Mouse (Mus musculus) erythroblast, adult 5-6 weeks (primary cell): ENCODE measurements around the gene Spin1. TPM values are rescaled to one million over a fixed set of nuclear protein-coding genes. Genes with fewer than 3 reads are reported as not detected.
"Not testable (repeated sequence)": the region's sequence is repeated elsewhere in the genome, so short reads cannot be mapped to it uniquely, and the experiment has no call there.

Experiments used
- ATAC-seq: replicated peaks from 2 replicates; pipeline ENCODE4 v1.8.0; 2016; ENCODE audit warnings: moderate number of reproducible peaks, mild to moderate bottlenecking, moderate TSS enrichment, inconsistent platforms; ENCODE audit not compliant: poor library complexity, low FRiP score, severe bottlenecking
- total RNA-seq, 2 experiments: library from RNA; stranded (forward) in 1 of 2; stranded (reverse) in 1 of 2; fragments of 150-400 nt in 1 of 2; fragments of 200-764, 138-1000 nt in 1 of 2; gene quantifications; 2 replicates each; pipeline versions ENCODE4 v1.2.3 to v1.2.4; 2015 to 2017; ENCODE audit warnings: low replicate concordance in 2 of 2

Gene Spin1
- total RNA-seq, 2 experiments from 2014 or later = 6.9 to 9.3 TPM

DNA sequence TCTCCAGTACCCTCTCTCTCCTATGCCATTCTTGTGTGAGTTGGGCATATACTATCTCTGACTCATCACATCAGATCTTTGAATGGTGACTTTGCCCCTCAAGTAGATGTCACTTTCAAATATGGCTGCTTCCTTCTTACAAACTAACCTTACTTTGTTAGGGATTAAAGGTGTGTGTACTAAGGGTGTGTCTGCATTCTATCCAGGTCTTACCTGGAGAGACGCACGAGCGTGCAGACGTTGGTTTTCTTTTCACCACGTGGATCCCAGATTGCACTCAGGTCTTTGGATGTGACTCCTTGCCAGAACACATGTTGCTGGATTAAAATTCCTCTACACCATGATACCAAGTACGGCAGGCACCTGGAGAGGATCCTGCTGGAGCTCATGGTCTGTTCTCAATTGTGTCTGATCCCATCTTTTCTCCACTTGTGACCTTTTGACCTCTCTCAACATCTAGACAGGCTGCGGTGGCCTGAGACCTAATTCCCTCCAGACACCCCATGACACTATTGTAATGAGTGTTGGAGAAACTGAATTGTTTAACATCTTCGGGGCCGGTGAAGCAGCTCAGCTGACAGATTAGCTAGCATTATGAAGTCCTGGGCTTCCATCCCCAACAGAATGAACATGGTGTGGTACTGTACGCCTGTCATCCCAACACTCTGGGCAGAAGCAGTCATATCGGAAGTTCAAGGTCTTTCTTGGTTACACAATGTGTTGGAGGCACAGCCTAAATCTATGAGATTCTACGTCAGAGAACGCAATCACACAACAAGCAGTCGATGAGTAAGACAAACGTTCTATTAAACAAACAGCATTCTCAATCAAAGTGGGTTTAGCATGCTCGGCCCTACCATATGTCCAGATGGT lies 6.1 kb upstream of the Spin1 start:
- ATAC-seq = no peak

- ATAC-seq = no peak
Measured at GRCm38 (mm10) chr13:51095196-51095715, 5.4 kb upstream of the Spin1 start.

DNA sequence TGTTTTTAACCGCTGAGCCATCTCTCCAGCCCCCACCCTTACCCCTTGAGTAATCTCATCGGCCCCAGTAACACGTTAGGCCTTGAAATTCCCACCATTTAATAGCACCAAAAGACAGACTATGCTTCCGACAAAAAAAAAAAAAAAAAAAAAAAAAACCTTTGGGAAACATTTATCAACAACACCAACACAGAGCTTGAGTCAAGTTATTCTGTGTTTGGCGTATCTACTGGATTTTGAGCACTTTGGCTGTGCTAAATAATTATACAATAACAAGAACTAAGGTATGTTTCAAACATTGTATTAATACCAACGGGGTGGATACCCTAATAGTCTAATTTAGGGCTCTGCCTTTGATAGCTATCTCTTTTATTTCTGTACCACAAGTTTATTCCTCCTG lies 4.0 kb upstream of the Spin1 start:
- no peak for ATAC-seq

DNA sequence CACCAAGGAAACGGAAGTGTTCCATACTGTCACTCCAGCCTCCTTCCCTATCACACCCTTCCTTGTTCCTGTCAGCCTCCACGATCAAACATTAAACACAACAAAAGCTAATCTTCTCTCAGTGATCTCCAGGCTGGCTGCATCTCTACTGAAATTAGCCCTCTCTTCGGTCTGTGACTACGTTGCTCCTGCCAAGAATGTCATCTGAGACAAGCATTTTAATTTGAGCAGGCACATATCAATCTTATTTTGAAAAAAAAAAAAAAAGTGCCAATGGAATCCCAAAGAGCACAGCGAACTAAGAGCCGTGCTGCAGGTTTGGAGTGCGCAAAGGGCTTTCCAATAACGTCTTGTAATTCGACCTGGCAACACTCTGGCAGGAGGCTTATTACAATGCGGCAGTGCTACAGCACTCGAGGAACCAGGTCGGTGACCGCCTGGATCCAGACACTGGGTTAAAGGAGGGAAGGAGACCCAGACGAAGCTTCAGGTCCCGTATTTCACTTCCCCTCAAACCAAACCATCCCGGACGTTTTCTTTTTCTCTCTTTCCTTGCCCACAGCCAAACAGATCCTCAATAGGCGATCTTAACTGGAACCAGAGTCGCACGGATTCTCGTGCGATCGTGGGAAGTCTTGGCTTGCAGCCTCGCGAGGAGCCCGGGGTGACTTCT lies 984 bp upstream of the Spin1 start:
- no peak for ATAC-seq

GRCm38 (mm10) chr13:51101016-51101776 lies 516 bp downstream of the Spin1 start:
- no peak for ATAC-seq

DNA sequence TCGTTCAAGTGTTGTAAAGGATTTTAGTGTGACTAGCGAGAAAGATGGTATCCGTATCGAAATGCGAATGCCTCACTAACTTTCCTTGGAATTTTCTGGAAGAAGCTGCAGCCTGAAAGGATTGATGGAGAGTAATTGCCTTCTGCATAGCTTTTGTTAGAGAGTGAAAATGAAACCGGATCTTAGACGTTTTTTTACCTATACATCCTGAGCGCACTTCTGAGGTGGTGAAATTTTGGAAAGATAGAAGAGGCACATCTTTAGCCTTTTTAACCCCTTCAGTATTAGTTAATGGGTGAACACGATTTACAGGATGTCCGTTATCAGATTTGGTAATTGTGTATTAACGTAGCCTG lies 1.1 kb downstream of the Spin1 start:
- no peak for ATAC-seq

GRCm38 (mm10) chr13:51103111-51103725 lies 2.5 kb downstream of the Spin1 start:
- no peak for ATAC-seq

- ATAC-seq = no peak
Measured at GRCm38 (mm10) chr13:51103861-51104650, 3.4 kb downstream of the Spin1 start.

DNA sequence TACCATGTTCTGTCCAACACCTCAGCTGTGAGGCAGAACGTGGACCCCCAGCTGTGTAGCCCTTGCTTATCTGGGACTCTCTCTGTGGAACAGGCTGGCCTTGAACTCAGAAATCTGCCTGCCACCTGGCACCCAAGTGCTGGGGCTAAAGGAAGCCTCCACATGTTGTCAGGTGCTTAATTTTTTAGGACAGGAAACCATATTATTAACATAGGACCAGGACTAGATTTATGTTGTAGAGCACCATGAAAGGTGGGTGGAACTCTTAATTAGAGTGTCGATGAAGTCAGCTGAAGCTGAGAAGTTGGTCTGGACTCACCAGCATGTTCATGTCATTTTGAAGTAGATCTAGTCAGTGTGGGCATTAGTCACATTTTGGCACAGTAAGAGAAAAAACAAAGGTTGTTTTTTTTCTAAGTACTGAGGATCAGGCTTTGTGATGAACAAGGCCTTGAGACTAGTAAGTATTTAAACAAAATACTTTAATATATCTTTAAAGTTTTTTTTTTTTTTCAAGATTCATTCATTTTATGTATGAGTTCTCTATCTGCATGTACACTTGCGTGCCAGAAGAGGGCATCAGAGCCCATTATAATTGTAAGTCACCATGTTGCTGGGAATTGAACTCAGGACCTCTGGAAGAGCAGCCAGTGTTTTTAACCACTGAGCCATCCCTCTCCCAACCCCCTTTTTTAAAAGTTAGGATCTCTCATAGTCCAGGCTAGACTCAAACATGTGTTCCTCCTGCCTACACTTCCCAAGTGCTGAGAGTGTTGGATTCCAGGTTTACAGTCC lies 5.4 kb downstream of the Spin1 start:
- no peak for ATAC-seq

DNA sequence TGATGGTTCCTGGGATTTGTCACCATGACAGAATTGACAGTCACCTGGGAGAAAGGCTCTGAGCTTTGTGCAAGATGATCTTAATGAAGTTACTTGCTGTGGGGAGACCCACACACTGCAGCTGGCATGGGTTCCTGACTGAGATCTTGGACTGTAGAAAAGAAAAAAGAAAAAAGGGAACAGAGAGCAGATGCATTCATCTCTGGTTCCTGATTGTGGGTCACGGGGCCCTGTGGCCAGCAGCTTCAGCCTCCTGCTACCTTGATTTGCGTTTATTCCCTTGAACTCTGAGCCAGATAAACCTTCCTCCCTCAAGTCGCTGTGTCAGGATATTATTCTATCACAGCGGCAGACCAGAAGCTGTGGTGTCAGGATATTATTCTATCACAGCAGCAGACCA lies 6.1 kb downstream of the Spin1 start:
- ATAC-seq = no peak

DNA sequence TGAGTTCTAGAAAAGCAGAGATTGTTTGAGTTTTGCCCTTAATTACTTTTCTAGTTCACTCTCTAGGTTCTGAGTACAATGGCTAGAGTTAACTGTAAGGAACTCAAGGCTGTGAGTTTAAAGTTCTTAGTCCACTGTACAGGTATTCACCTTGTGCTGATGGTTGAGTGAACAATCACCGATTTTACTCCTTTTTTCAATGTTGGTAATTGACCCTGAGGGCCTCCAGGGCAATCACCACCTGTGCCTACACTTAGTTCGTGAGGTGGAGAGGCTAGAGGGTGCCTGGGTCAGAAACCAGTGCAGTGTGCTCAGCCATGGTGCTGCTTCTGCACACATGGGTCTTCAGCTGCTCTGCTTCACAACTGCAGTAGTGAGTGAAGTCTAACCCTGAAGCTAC lies 8.8 kb downstream of the Spin1 start:
- no peak for ATAC-seq

- ATAC-seq = not testable (repeated sequence)
Measured at GRCm38 (mm10) chr13:51114398-51114797, 13.7 kb downstream of the Spin1 start.

DNA sequence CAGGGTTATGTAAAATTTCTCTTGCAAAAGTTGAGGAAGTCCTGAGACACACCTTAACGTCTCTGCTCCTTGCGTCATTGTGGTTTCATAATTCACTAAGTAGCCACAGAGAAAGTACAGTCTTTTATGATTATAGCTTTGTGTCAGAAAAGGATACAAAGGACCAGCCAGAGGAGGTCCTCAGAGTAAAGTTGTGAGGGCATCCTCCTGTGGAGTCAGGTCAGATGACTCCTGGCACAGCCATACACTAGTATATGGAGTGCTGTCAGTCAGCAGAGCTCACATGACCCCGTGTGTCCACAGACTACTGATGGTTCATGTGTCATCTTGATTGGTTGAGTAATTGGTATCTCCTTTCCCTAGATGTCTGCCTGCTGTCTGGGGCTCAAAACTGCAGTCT lies 15.1 kb downstream of the Spin1 start:
- no peak for ATAC-seq

GRCm38 (mm10) chr13:51120734-51121133 lies 20.1 kb downstream of the Spin1 start:
- ATAC-seq = no peak

GRCm38 (mm10) chr13:51121966-51122365 lies 21.3 kb downstream of the Spin1 start:
- no peak for ATAC-seq

DNA sequence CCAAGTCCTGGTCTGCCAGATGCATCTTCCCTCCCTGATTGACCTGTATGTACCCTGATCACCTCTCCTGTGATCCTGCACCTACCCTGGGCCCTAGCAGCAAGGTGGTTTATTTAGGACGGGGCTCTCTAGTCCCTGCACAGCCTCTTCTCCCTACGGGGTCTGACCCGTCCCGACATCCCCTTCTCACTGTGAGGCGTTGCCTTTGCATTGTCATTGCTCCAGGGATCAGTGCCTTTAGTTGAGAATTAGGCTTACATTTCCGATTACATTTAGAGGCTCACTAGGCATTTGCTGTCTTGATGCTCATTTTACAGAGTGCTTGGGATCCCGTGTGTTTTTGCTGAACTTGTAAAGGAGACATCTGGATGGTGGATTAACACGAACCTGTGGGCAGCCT lies 22.1 kb downstream of the Spin1 start:
- no peak for ATAC-seq

GRCm38 (mm10) chr13:51125357-51125756 lies 24.7 kb downstream of the Spin1 start:
- no peak for ATAC-seq

DNA sequence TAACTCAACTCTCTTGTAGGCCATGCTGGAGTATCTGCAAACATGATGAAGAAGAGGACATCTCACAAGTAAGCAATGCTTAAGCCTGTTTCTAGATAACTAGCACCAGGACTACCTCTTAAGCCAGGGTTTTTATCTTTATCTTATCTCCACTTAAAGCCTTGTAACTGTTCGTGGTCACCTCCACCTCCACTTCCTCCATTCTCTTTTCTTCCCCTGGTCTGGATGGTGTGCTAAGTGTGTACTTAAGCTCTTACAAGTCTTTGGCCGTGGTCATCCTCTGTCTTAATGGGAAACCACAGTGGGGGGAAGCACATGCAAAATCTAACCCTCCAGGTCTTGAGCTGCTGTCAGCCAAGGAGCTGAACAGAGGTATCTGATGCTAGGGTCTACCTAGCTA lies 27.2 kb downstream of the Spin1 start:
- no peak for ATAC-seq

DNA sequence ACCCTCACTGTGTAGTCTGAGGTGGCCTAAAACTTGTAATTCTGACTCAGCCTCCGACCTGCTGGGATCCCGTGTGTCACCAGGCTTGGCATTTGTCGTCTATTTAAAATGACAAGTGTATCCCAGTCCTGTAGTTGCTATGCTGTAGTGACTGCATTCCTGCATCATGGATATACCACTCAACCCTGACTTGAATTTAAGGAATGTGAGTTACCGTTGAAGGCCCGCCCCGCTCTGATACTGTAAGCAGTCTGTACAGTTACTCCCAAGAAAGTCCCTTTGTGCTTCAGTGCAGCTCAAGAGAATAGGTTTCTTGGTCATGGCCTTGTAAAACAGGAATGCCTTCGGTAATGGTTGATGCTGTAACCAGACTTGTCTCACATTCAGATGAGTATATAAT lies 27.7 kb downstream of the Spin1 start:
- ATAC-seq = no peak
